Mouse (Mus musculus) limb, embryonic 13.5 days (tissue): ENCODE results near the gene Selenov. TPM values are rescaled to one million over a fixed set of nuclear protein-coding genes. Genes with fewer than 3 reads are reported as not detected.
"Not testable (repeated sequence)": the region's sequence is repeated elsewhere in the genome, so short reads cannot be mapped to it uniquely, and the experiment has no call there.

Experiments
- ATAC-seq: fragments of 200-750 bp; cut with Nextera tagmentation; 2 replicates; pipeline ENCODE4 v1.8.0; 2017; ENCODE audit warnings: low read depth, moderate number of reproducible peaks, moderate TSS enrichment; ENCODE audit not compliant: low FRiP score
- H3K27ac ChIP-seq: fragments of 300-500 bp; sonication (generic); 2 replicates; pipeline ENCODE4 v1.5.1; 2015; ENCODE audit warnings: inconsistent platforms, mild to moderate bottlenecking, moderate library complexity
- H3K27me3 ChIP-seq: fragments of 300-500 bp; sonication (generic); 2 replicates; pipeline ENCODE4 v1.6.1; 2015; ENCODE audit warnings: mild to moderate bottlenecking, inconsistent platforms
- H3K36me3 ChIP-seq: fragments of 300-500 bp; sonication (generic); 2 replicates; pipeline ENCODE4 v1.6.1; 2015; ENCODE audit warnings: inconsistent platforms, mild to moderate bottlenecking, moderate library complexity
- H3K4me1 ChIP-seq: fragments of 300-500 bp; sonication (generic); 2 replicates; pipeline ENCODE4 v1.6.1; 2015; ENCODE audit warnings: inconsistent platforms
- H3K4me2 ChIP-seq: fragments of 300-500 bp; sonication (generic); replicated peaks from 2 replicates; pipeline ENCODE4 v1.6.1; 2015; ENCODE audit warnings: inconsistent platforms, mild to moderate bottlenecking, moderate library complexity
- H3K4me3 ChIP-seq: fragments of 300-500 bp; sonication (generic); 2 replicates; pipeline ENCODE4 v1.5.1; 2015; ENCODE audit warnings: moderate library complexity, mild to moderate bottlenecking, inconsistent platforms
- H3K9ac ChIP-seq: fragments of 300-500 bp; sonication (generic); 2 replicates; pipeline ENCODE4 v1.6.1; 2015; ENCODE audit warnings: mild to moderate bottlenecking, inconsistent platforms
- H3K9me3 ChIP-seq: fragments of 300-500 bp; sonication (generic); 2 replicates; pipeline ENCODE4 v1.6.1; 2016; ENCODE audit warnings: inconsistent platforms
- WGBS: fragments of 180-500 bp; shearing (Covaris S2); methylation state at CpG from one replicate; pipeline ENCODE4 v1.1.7; 2015; 5-methylcytosine and 5-hydroxymethylcytosine counted together
- polyA plus RNA-seq: library from polyadenylated mRNA; unstranded; fragments of >200 nt; fragmentation: Nextera tagmentation; extraction: Ambion mirVana; gene quantifications from 2 replicates; pipeline ENCODE4 v1.2.1, GENCODE M21; 2015

Gene Selenov
- polyA plus RNA-seq, 1 experiment from 2014 or later: 0.48 TPM

GRCm38 (mm10) chr7:28251976-28252375 lies 39.0 kb downstream of the Selenov start:
- H3K36me3 ChIP-seq: no peaks in the 10 kb centered on the region
- 88% methylated on average over 16 of the region's 17 CpGs for WGBS
- no peak for ATAC-seq
- peaks cover 14% of the 10 kb centered on the region for H3K9me3 ChIP-seq
- H3K27ac ChIP-seq: no peak overlapping the region
- no peaks in the 10 kb centered on the region for H3K4me1 ChIP-seq
- no peak overlapping the region for H3K4me3 ChIP-seq
- no peak overlapping the region for H3K9ac ChIP-seq
- no peaks in the 10 kb centered on the region for H3K27me3 ChIP-seq
- no peak overlapping the region for H3K4me2 ChIP-seq

- Histone ChIP-seq H3K9ac (no peak overlapping the region), H3K36me3 (no peaks in the 10 kb centered on the region), H3K4me2 (no peak overlapping the region), H3K27me3 (no peaks in the 10 kb centered on the region), H3K4me1 (no peaks in the 10 kb centered on the region), H3K27ac (no peak overlapping the region), H3K4me3 (no peak overlapping the region), H3K9me3 (peaks cover 7% of the 10 kb centered on the region; the same call in 1 of the 2 replicates)
- ATAC-seq: no peak
- 86% methylated on average over 3 of the region's 3 CpGs for WGBS
These were observed 42.0 kb downstream of the Selenov start for GRCm38 (mm10) chr7:28248957-28249356.

GRCm38 (mm10) chr7:28243943-28244342 lies 47.0 kb downstream of the Selenov start:
- H3K4me3 ChIP-seq, H3K27me3 ChIP-seq, H3K4me1 ChIP-seq, H3K4me2 ChIP-seq, H3K9me3 ChIP-seq, H3K27ac ChIP-seq, H3K9ac ChIP-seq, H3K36me3 ChIP-seq, ATAC-seq: not testable (repeated sequence)
- 69% methylated on average over 2 of the region's 2 CpGs for WGBS

Other genes starting within 250 kb of the Selenov start
- 340 and 343 TPM in 2 replicates for gene Psmc4, start 241.1 kb downstream of the Selenov start, polyA plus RNA-seq
- 0.37 and 0.74 TPM in 2 replicates for gene Fcgbp, start 219.9 kb downstream of the Selenov start, polyA plus RNA-seq
- gene 9530053A07Rik, start 161.7 kb downstream of the Selenov start, polyA plus RNA-seq: 0.03 TPM in 1 of 2 replicates, not detected in the other
- gene Fbl, start 121.5 kb downstream of the Selenov start, polyA plus RNA-seq: 142 and 151 TPM in 2 replicates
- 15.0 and 16.0 TPM in 2 replicates for gene Dyrk1b, start 111.7 kb downstream of the Selenov start, polyA plus RNA-seq
- 2.5 and 4.4 TPM in 2 replicates for gene Eid2, start 23.3 kb downstream of the Selenov start, polyA plus RNA-seq
- gene Eid2b, start 13.4 kb downstream of the Selenov start, polyA plus RNA-seq: 16.6 TPM in 2 replicates
- 1.3 and 1.4 TPM in 2 replicates for gene Dll3, start 11.1 kb upstream of the Selenov start, polyA plus RNA-seq
- gene Timm50, start 20.9 kb upstream of the Selenov start, polyA plus RNA-seq: 144 and 146 TPM in 2 replicates
- 98.8 and 106 TPM in 2 replicates for gene Supt5, start 47.6 kb upstream of the Selenov start, polyA plus RNA-seq
- gene Rps16, start 59.5 kb upstream of the Selenov start, polyA plus RNA-seq: 908 and 932 TPM in 2 replicates
- gene Plekhg2, start 81.4 kb upstream of the Selenov start, polyA plus RNA-seq: 89.5 and 98.3 TPM in 2 replicates
- gene Zfp36, start 89.1 kb upstream of the Selenov start, polyA plus RNA-seq: 8.9 and 10.3 TPM in 2 replicates
- 47.9 and 55.0 TPM in 2 replicates for gene Med29, start 101.5 kb upstream of the Selenov start, polyA plus RNA-seq
- gene Paf1, start 101.8 kb upstream of the Selenov start, polyA plus RNA-seq: 77.9 and 89.5 TPM in 2 replicates
- gene Gmfg, start 146.3 kb upstream of the Selenov start, polyA plus RNA-seq: 7.8 and 8.6 TPM in 2 replicates
- gene Lrfn1, start 160.8 kb upstream of the Selenov start, polyA plus RNA-seq: 4.1 and 5.0 TPM in 2 replicates
- gene Ifnl2, start 219.3 kb upstream of the Selenov start, polyA plus RNA-seq: not detected in 2 replicates
- gene Ifnl3, start 231.7 kb upstream of the Selenov start, polyA plus RNA-seq: not detected in 2 replicates
- not detected in 2 replicates for gene Sycn, start 249.7 kb upstream of the Selenov start, polyA plus RNA-seq